Mouse (Mus musculus) CH12.LX (cell line): ENCODE results near the gene Hmgcll1.

Source experiments
- CTCF ChIP-seq, 2 experiments: IDR thresholded peaks in 1 of 2; conservative IDR thresholded peaks in 1 of 2; 2 replicates each; pipeline ENCODE4 v1.5.1; 2011 to 2012; ENCODE audit warnings: low read depth in 2 of 2, low read length in 2 of 2, improper control_type of control experiment in 1 of 2, inconsistent platforms in 1 of 2, mild to moderate bottlenecking in 1 of 2, moderate library complexity in 1 of 2
- GABPA ChIP-seq: IDR thresholded peaks from 2 replicates; pipeline ENCODE4 v1.6.1; 2012; ENCODE audit warnings: low read depth, low read length, improper control_type of control experiment, inconsistent platforms; ENCODE audit not compliant: insufficient replicate concordance
- MEF2A ChIP-seq: IDR thresholded peaks from 2 replicates; pipeline ENCODE4 v1.6.1; 2014; ENCODE audit warnings: low read depth, mild to moderate bottlenecking, inconsistent platforms, low read length, improper control_type of control experiment, borderline replicate concordance
- POLR2A ChIP-seq: IDR thresholded peaks from 2 replicates; pipeline ENCODE4 v1.6.1; 2011; ENCODE audit warnings: low read depth, mild to moderate bottlenecking, improper control_type of control experiment, low read length
- TCF12 ChIP-seq: IDR thresholded peaks from 2 replicates; pipeline ENCODE4 v1.6.1; 2014; ENCODE audit warnings: low read depth, mild to moderate bottlenecking, inconsistent platforms, low read length, improper control_type of control experiment
- USF1 ChIP-seq: IDR thresholded peaks from 2 replicates; pipeline ENCODE4 v1.6.1; 2014; ENCODE audit warnings: low read depth, mild to moderate bottlenecking, inconsistent platforms, low read length, improper control_type of control experiment
- USF2 ChIP-seq: conservative IDR thresholded peaks from 2 replicates; pipeline ENCODE4 v1.6.1; 2011; ENCODE audit warnings: low read depth, low read length, improper control_type of control experiment

DNA sequence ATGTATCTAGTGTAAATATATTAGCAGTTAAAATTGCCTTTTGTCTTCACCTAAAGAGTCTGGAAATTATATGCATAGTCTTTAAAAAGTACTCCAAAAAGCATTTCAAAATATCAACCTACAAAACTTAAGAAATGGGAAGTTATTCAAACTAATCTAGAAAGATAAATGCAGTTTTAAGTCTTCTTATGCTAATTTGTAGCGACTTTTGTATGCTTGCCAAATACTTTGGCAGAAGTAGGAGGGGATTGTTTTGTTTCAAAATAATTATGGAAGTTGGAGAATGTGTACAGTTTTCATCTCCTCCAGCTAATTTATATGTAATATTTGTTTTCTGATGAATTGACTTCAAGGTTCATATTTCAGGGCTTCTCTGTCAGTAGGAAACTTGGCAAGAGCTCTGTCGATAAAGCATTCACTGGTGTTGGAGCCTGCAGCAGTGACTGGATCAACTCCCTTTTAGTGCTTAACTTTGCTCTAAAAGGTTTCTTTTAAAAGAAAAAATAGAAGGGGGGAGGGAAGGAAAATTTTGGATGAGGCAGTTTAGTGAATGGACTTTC is 15.8 kb upstream of the Hmgcll1 start:
- no peak for TF ChIP-seq USF2
- no peak for TF ChIP-seq GABPA
- TF ChIP-seq POLR2A, result no peak
- TF ChIP-seq CTCF (conservative IDR thresholded peaks at IDR 0.05 in 1 of 2, IDR thresholded peaks at IDR 0.05 in 1 of 2; ENCODE audit: low read depth in 2 of 2, low read length in 2 of 2), result no peak
- TF ChIP-seq USF1, result no peak
- TF ChIP-seq MEF2A, result no peak
- no peak for TF ChIP-seq TCF12
